Mouse (Mus musculus) neural tube, embryonic 13.5 days (tissue): Measurements from ENCODE around the gene Slc33a1. TPM values are rescaled to one million over a fixed set of nuclear protein-coding genes. Genes with fewer than 3 reads are reported as not detected.

Experiments used
- ATAC-seq: fragments of 200-750 bp; cut with Nextera tagmentation; 2 replicates; pipeline ENCODE4 v1.8.0; 2017; ENCODE audit warnings: low read depth, mild to moderate bottlenecking, moderate TSS enrichment, moderate library complexity
- H3K27ac ChIP-seq: fragments of 300-500 bp; sonication (generic); replicated peaks from 2 replicates; pipeline ENCODE4 v1.5.1; 2015; ENCODE audit warnings: moderate library complexity, mild to moderate bottlenecking, inconsistent platforms
- H3K27me3 ChIP-seq: fragments of 300-500 bp; sonication (generic); 2 replicates; pipeline ENCODE4 v1.6.1; 2015; ENCODE audit warnings: mild to moderate bottlenecking, inconsistent platforms
- H3K36me3 ChIP-seq: fragments of 300-500 bp; sonication (generic); 2 replicates; pipeline ENCODE4 v1.6.1; 2015; ENCODE audit warnings: mild to moderate bottlenecking, inconsistent platforms
- H3K4me1 ChIP-seq: fragments of 300-500 bp; sonication (generic); replicated peaks from 2 replicates; pipeline ENCODE4 v1.6.1; 2015; ENCODE audit warnings: inconsistent platforms
- H3K4me2 ChIP-seq: fragments of 300-500 bp; sonication (generic); 2 replicates; pipeline ENCODE4 v1.6.1; 2015; ENCODE audit warnings: inconsistent platforms, mild to moderate bottlenecking, moderate library complexity
- H3K4me3 ChIP-seq: fragments of 300-500 bp; sonication (generic); 2 replicates; pipeline ENCODE4 v1.5.1; 2015; ENCODE audit warnings: mild to moderate bottlenecking, inconsistent platforms
- H3K9ac ChIP-seq: fragments of 300-500 bp; sonication (generic); 2 replicates; pipeline ENCODE4 v1.6.1; 2015; ENCODE audit warnings: moderate library complexity, mild to moderate bottlenecking, inconsistent platforms
- H3K9me3 ChIP-seq: fragments of 300-500 bp; sonication (generic); 2 replicates; pipeline ENCODE4 v1.6.1; 2016; ENCODE audit warnings: inconsistent platforms
- WGBS: fragments of 180-500 bp; shearing (Covaris S2); methylation state at CpG from one replicate; pipeline ENCODE4 v1.1.7; 2015; 5-methylcytosine and 5-hydroxymethylcytosine counted together
- polyA plus RNA-seq: library from polyadenylated mRNA; unstranded; fragments of >200 nt; fragmentation: Nextera tagmentation; extraction: Ambion mirVana; gene quantifications from 2 replicates; pipeline ENCODE4 v1.2.1, GENCODE M21; 2015

Slc33a1 gene
- 16.1 and 16.8 TPM in 2 replicates for polyA plus RNA-seq

GRCm38 (mm10) chr3:63964100-63964921, at the start of gene Slc33a1:
Gene Slc33a1 (minus strand): TSS chr3:63964768.
- peak; percentile 98 for ATAC-seq
- under 1% methylated on average over 69 of the region's 69 CpGs for WGBS
- no peaks in the 10 kb centered on the region for H3K9me3 ChIP-seq

GRCm38 (mm10) chr3:63988722-63989440, 24.3 kb upstream of the Slc33a1 start:
- H3K36me3 ChIP-seq, result peaks cover 71% of the 10 kb centered on the region
- WGBS, result 92% methylated on average over 3 of the region's 3 CpGs
- no peak for ATAC-seq

More at GRCm38 (mm10) chr3:63964100-63964921, at the start of gene Slc33a1:
- Histone ChIP-seq H3K27ac (peak within 1 kb of the TSS; percentile 93), H3K4me3 (peak within 1 kb of the TSS; percentile 82), H3K4me1 (peaks cover 30% of the 10 kb centered on the region), H3K9ac (peak within 1 kb of the TSS; percentile 90), H3K4me2 (peak within 1 kb of the TSS; percentile 81), H3K27me3 (peaks cover 19% of the 10 kb centered on the region), H3K36me3 (peaks cover 4% of the 10 kb centered on the region; the same call in 1 of the 2 replicates)

GRCm38 (mm10) chr3:63986656-63987055, 22.1 kb upstream of the Slc33a1 start:
- Histone ChIP-seq H3K4me2 (no peak overlapping the region), H3K27me3 (no peaks in the 10 kb centered on the region), H3K9ac (no peak overlapping the region), H3K27ac (no peak overlapping the region), H3K4me1 (no peaks in the 10 kb centered on the region), H3K9me3 (no peaks in the 10 kb centered on the region), H3K36me3 (peaks cover 68% of the 10 kb centered on the region), H3K4me3 (no peak overlapping the region)
- 91% methylated on average over 1 of the region's 1 CpGs for WGBS
- no peak for ATAC-seq

More at GRCm38 (mm10) chr3:63988722-63989440, 24.3 kb upstream of the Slc33a1 start:
- no peak overlapping the region for H3K4me2 ChIP-seq
- H3K27ac ChIP-seq, result no peak overlapping the region
- H3K27me3 ChIP-seq, result no peaks in the 10 kb centered on the region
- no peak overlapping the region for H3K4me3 ChIP-seq
- H3K4me1 ChIP-seq, result no peaks in the 10 kb centered on the region
- no peak overlapping the region for H3K9ac ChIP-seq
- no peaks in the 10 kb centered on the region for H3K9me3 ChIP-seq

GRCm38 (mm10) chr3:63977895-63978294, 13.3 kb upstream of the Slc33a1 start:
- no peaks in the 10 kb centered on the region for H3K9me3 ChIP-seq
- no peak for ATAC-seq
- peaks cover 20% of the 10 kb centered on the region for H3K36me3 ChIP-seq
- H3K4me2 ChIP-seq, result peak overlapping the region; percentile 89
- no peaks in the 10 kb centered on the region for H3K27me3 ChIP-seq
- WGBS, result 55% methylated on average over 4 of the region's 4 CpGs
- H3K27ac ChIP-seq, result no peak overlapping the region
- 0 out of 2 replicates have a peak overlapping the region, but pooled peaks have one; percentile 97 for H3K4me3 ChIP-seq
- no peak overlapping the region for H3K9ac ChIP-seq
- peaks cover 25% of the 10 kb centered on the region for H3K4me1 ChIP-seq

- under 1% methylated on average over 67 of the region's 67 CpGs for WGBS
- H3K9me3 ChIP-seq, result no peaks in the 10 kb centered on the region
- peaks cover 7% of the 10 kb centered on the region for H3K36me3 ChIP-seq
- H3K4me3 ChIP-seq, result peak within 1 kb of the TSS; percentile 97
- H3K4me1 ChIP-seq, result peaks cover 25% of the 10 kb centered on the region
- no peaks in the 10 kb centered on the region for H3K27me3 ChIP-seq
- peak; percentile 99 for ATAC-seq
- H3K9ac ChIP-seq, result peak within 1 kb of the TSS; percentile 93
- H3K4me2 ChIP-seq, result peak within 1 kb of the TSS; percentile 89
- peak within 1 kb of the TSS; percentile 92 for H3K27ac ChIP-seq
Observed at GRCm38 (mm10) chr3:63975955-63976908, 11.7 kb upstream of the Slc33a1 start, which contains the start of gene Gmps. Gene Gmps (plus strand): TSS chr3:63976106.

GRCm38 (mm10) chr3:63965929-63966328, 1.4 kb upstream of the Slc33a1 start:
- H3K9ac ChIP-seq, result no peak overlapping the region
- H3K4me3 ChIP-seq, result no peak overlapping the region
- no peak for ATAC-seq
- H3K4me1 ChIP-seq, result peaks cover 25% of the 10 kb centered on the region
- H3K27ac ChIP-seq, result no peak overlapping the region
- peaks cover 19% of the 10 kb centered on the region for H3K27me3 ChIP-seq
- no peaks in the 10 kb centered on the region for H3K9me3 ChIP-seq
- H3K36me3 ChIP-seq, result no peaks in the 10 kb centered on the region
- H3K4me2 ChIP-seq, result no peak overlapping the region
- 74% methylated on average over 2 of the region's 2 CpGs for WGBS

GRCm38 (mm10) chr3:63964922-63965249, 318 bp upstream of the Slc33a1 start:
- H3K4me1 ChIP-seq, result peaks cover 30% of the 10 kb centered on the region
- peak overlapping the region; percentile 81 for H3K4me2 ChIP-seq
- WGBS, result 78% methylated on average over 6 of the region's 6 CpGs
- H3K27ac ChIP-seq, result peak overlapping the region; percentile 93
- H3K9ac ChIP-seq, result no peak overlapping the region
- no peaks in the 10 kb centered on the region for H3K9me3 ChIP-seq
- H3K4me3 ChIP-seq, result peak overlapping the region; percentile 82
- H3K27me3 ChIP-seq, result peaks cover 19% of the 10 kb centered on the region
- H3K36me3 ChIP-seq, result no peaks in the 10 kb centered on the region
- peak; percentile 51; the same call in 1 of the 2 replicates for ATAC-seq

- ATAC-seq, result peak; percentile 10; the same call in 1 of the 2 replicates
- Histone ChIP-seq H3K4me1 (peaks cover 30% of the 10 kb centered on the region), H3K27ac (peak overlapping the region; percentile 93), H3K4me2 (peak overlapping the region; percentile 81), H3K27me3 (peaks cover 17% of the 10 kb centered on the region), H3K9me3 (no peaks in the 10 kb centered on the region), H3K36me3 (peaks cover 4% of the 10 kb centered on the region; the same call in 1 of the 2 replicates), H3K4me3 (peak overlapping the region; percentile 82), H3K9ac (peak overlapping the region; percentile 90)
- 8% methylated on average over 25 of the region's 25 CpGs for WGBS
Observed at GRCm38 (mm10) chr3:63963421-63964099, 1.0 kb downstream of the Slc33a1 start.

GRCm38 (mm10) chr3:63949837-63950236, 14.7 kb downstream of the Slc33a1 start:
- Histone ChIP-seq H3K27ac (no peak overlapping the region), H3K27me3 (no peaks in the 10 kb centered on the region), H3K4me2 (no peak overlapping the region), H3K4me1 (no peaks in the 10 kb centered on the region), H3K4me3 (no peak overlapping the region), H3K36me3 (peaks cover 14% of the 10 kb centered on the region), H3K9ac (no peak overlapping the region), H3K9me3 (no peaks in the 10 kb centered on the region)
- ATAC-seq, result no peak
- WGBS, result 88% methylated on average over 3 of the region's 3 CpGs

- Histone ChIP-seq H3K27me3 (no peaks in the 10 kb centered on the region), H3K4me1 (no peaks in the 10 kb centered on the region), H3K9me3 (no peaks in the 10 kb centered on the region), H3K27ac (no peak overlapping the region), H3K4me2 (no peak overlapping the region), H3K4me3 (no peak overlapping the region), H3K36me3 (peaks cover 16% of the 10 kb centered on the region), H3K9ac (no peak overlapping the region)
- ATAC-seq, result no peak
- 81% methylated on average over 2 of the region's 2 CpGs for WGBS
Observed at GRCm38 (mm10) chr3:63941204-63941850, 23.2 kb downstream of the Slc33a1 start.
